15 mouse cellular contexts compared by ENCODE assay signal in genomic region chr17:56858922-56859321, GRCm38 (mm10). TPM values are rescaled to one million over a fixed set of nuclear protein-coding genes. Genes with fewer than 3 reads are reported as not detected.
A peak's percentile ranks its signal among the peaks of the same experiment; 100 is the strongest.
DNase-seq lines count a peak whose midpoint lies in the region; ATAC-seq and TF ChIP-seq lines count a peak whose summit lies in the region.
"Had no signal": no experiment of that assay in that cellular context is flagged by ENCODE, and none has a peak within 500 bp of the region (broad histone marks: within the 10 kb centered on the region; RNA-seq: fewer than 3 reads in every experiment).

No protein-coding gene starts in this region.

- H3K9me3 ChIP-seq in heart, embryonic 15.5 days (replicated peaks), result no peaks in the 10 kb centered on the region
- H3K9me3 ChIP-seq in MEL (replicated peaks; ENCODE audit: insufficient read depth, low read length), result no peaks in the 10 kb centered on the region
- H3K9me3 ChIP-seq in hindbrain, embryonic 16.5 days (ENCODE audit: control insufficient read depth, low read length), result no peaks in the 10 kb centered on the region
- H3K9me3 ChIP-seq: embryonic facial prominence, embryonic 13.5 days; forebrain, embryonic 13.5 days; midbrain, embryonic 12.5 days; neural tube, embryonic 12.5 days had no signal

- H3K27ac ChIP-seq in heart, embryonic 15.5 days, result peak overlapping the region; percentile 77
- H3K27ac ChIP-seq in MEL (ENCODE audit: control insufficient read depth, low read depth, low read length), result peak overlapping the region; percentile 15; the same call in 1 of the 2 replicates
- no peak overlapping the region for H3K27ac ChIP-seq in hindbrain, embryonic 16.5 days (ENCODE audit: low read depth, low read length)
- H3K27ac ChIP-seq: embryonic facial prominence, embryonic 13.5 days; forebrain, embryonic 13.5 days; liver, embryonic 14.5 days; midbrain, embryonic 12.5 days; neural tube, embryonic 12.5 days had no signal

- TF ChIP-seq POLR2A in MEL (IDR thresholded peaks at IDR 0.05; ENCODE audit: control insufficient read depth in 1 of 2, insufficient read depth in 1 of 2, low read depth in 1 of 2, low read length in 2 of 2, poor library complexity in 1 of 2), result no peak

- no peaks in the 10 kb centered on the region for H3K27me3 ChIP-seq in heart, embryonic 15.5 days
- H3K27me3 ChIP-seq in MEL (ENCODE audit: control insufficient read depth in 1 of 2, insufficient read depth in 2 of 2, low read length in 2 of 2), result no peaks in the 10 kb centered on the region
- H3K27me3 ChIP-seq in hindbrain, embryonic 16.5 days (replicated peaks; ENCODE audit: control insufficient read depth, insufficient read depth, low read length), result no peaks in the 10 kb centered on the region
- H3K27me3 ChIP-seq: embryonic facial prominence, embryonic 13.5 days; forebrain, embryonic 13.5 days; midbrain, embryonic 12.5 days; neural tube, embryonic 12.5 days had no signal

- TF ChIP-seq EP300 in MEL (IDR thresholded peaks at IDR 0.05; ENCODE audit: low read depth in 1 of 2, low read length in 2 of 2), result no peak

- no peak overlapping the region for H3K4me3 ChIP-seq in heart, embryonic 15.5 days
- H3K4me3 ChIP-seq in MEL (ENCODE audit: control insufficient read depth in 1 of 2, insufficient read depth in 1 of 2, low read depth in 2 of 2, low read length in 2 of 2), result peak overlapping the region in 1 of 2 experiments; percentile 37; a peak in 2 of 4 replicates
- H3K4me3 ChIP-seq in hindbrain, embryonic 16.5 days (ENCODE audit: low read length), result no peak overlapping the region
- H3K4me3 ChIP-seq: embryonic facial prominence, embryonic 13.5 days; forebrain, embryonic 13.5 days; midbrain, embryonic 12.5 days; neural tube, embryonic 12.5 days had no signal

- no peak overlapping the region for H3K9ac ChIP-seq in heart, embryonic 15.5 days
- H3K9ac ChIP-seq in MEL (ENCODE audit: control insufficient read depth, low read depth, low read length, poor library complexity, severe bottlenecking), result 0 out of 2 replicates have a peak overlapping the region, but pooled peaks have one; percentile 2
- H3K9ac ChIP-seq in hindbrain, embryonic 16.5 days (ENCODE audit: low read depth, low read length), result no peak overlapping the region
- H3K9ac ChIP-seq: embryonic facial prominence, embryonic 13.5 days; forebrain, embryonic 13.5 days; liver, embryonic 14.5 days; midbrain, embryonic 12.5 days; neural tube, embryonic 12.5 days had no signal

- no peak for TF ChIP-seq RAD21 in MEL (IDR thresholded peaks at IDR 0.05; ENCODE audit: low read depth, low read length)

- DNase-seq in heart, adult 8-10 months (ENCODE audit: low spot score), result no peak
- DNase-seq in MEL (ENCODE audit: low read depth, low spot score), result peak; percentile 85
- no peak for DNase-seq in adrenal gland, postnatal 4 days (ENCODE audit: low spot score in 2 of 2)

- TF ChIP-seq CTCF in MEL (IDR thresholded peaks at IDR 0.05 in 2 of 3, conservative IDR thresholded peaks at IDR 0.05 in 1 of 3; ENCODE audit: control insufficient read depth in 1 of 3, insufficient read depth in 1 of 3, low read depth in 2 of 3, low read length in 3 of 3, poor library complexity in 1 of 3, severe bottlenecking in 1 of 3), result no peak

- peaks cover 14% of the 10 kb centered on the region for H3K4me1 ChIP-seq in heart, embryonic 15.5 days (replicated peaks)
- H3K4me1 ChIP-seq in MEL (ENCODE audit: control insufficient read depth in 1 of 2, insufficient read depth in 2 of 2, low read length in 2 of 2), result peaks cover 8 to 10% of the 10 kb centered on the region in 2 experiments; a peak in 3 of 4 replicates
- H3K4me1 ChIP-seq in hindbrain, embryonic 16.5 days (ENCODE audit: control insufficient read depth, insufficient read depth, low read depth, low read length), result no peaks in the 10 kb centered on the region
- H3K4me1 ChIP-seq: embryonic facial prominence, embryonic 13.5 days; forebrain, embryonic 13.5 days; midbrain, embryonic 12.5 days; neural tube, embryonic 12.5 days had no signal

- peak; percentile 79 for ATAC-seq in heart, embryonic 15.5 days (replicated peaks; ENCODE audit: insufficient number of reproducible peaks, insufficient read depth, low FRiP score, low read depth)
- ATAC-seq in granulocyte monocyte progenitor cell, adult 5-6 weeks (replicated peaks; ENCODE audit: poor library complexity, severe bottlenecking), result peak; percentile 61
- ATAC-seq in megakaryocyte progenitor cell, adult 5-6 weeks (replicated peaks; ENCODE audit: poor library complexity), result peak; percentile 52
- ATAC-seq in hindbrain, embryonic 16.5 days, result no peak

- no peaks in the 10 kb centered on the region for H3K36me3 ChIP-seq in heart, embryonic 15.5 days
- H3K36me3 ChIP-seq in MEL (ENCODE audit: control insufficient read depth in 1 of 2, insufficient read depth in 2 of 2, low read length in 2 of 2), result peaks cover 0 to 5% of the 10 kb centered on the region in 2 experiments; a peak in 2 of 4 replicates
- H3K36me3 ChIP-seq in hindbrain, embryonic 16.5 days (ENCODE audit: control insufficient read depth, insufficient read depth, low read length), result no peaks in the 10 kb centered on the region
- H3K36me3 ChIP-seq: embryonic facial prominence, embryonic 13.5 days; midbrain, embryonic 12.5 days; neural tube, embryonic 12.5 days had no signal

- peak overlapping the region; percentile 11; the same call in 1 of the 2 replicates for H3K4me2 ChIP-seq in heart, embryonic 15.5 days
- no peak overlapping the region for H3K4me2 ChIP-seq in hindbrain, embryonic 16.5 days (ENCODE audit: low read length)
- H3K4me2 ChIP-seq: embryonic facial prominence, embryonic 13.5 days; forebrain, embryonic 13.5 days; midbrain, embryonic 12.5 days; neural tube, embryonic 12.5 days had no signal

- 24% methylated on average over 7 of the region's 7 CpGs for WGBS in heart, embryonic 15.5 days
- 44% methylated on average over 7 of the region's 7 CpGs for WGBS in hindbrain, embryonic 16.5 days

- H3K79me2 ChIP-seq in MEL (ENCODE audit: control insufficient read depth, insufficient read depth, low read length, poor library complexity), result no peaks in the 10 kb centered on the region

TF ChIP-seq in MEL, 35 proteins besides CTCF, POLR2A, EP300 and RAD21:
- TF ChIP-seq BHLHE40 (IDR thresholded peaks at IDR 0.05; ENCODE audit: borderline replicate concordance, low read depth, low read length), result no peak
- TF ChIP-seq ELF1 (IDR thresholded peaks at IDR 0.05; ENCODE audit: low read depth, low read length), result peak; percentile 46; the same call in 1 of the 2 replicates

RNA-seq across cellular contexts. Expression of gene Acsbg2, which starts 15.3 kb away (rescaled TPM):
- not detected in 2 replicates for polyA plus RNA-seq in heart, embryonic 15.5 days (2015; fragmentation: Nextera tagmentation; extraction: Ambion mirVana)
- not detected for total RNA-seq in heart, adult 8-10 months (2022)
- not detected in 2 replicates for total RNA-seq in MEL (2012; rRNA removed)
- not detected for polyA plus RNA-seq in MEL (2012; ENCODE audit: insufficient read depth in 1 of 2, insufficient read length in 2 of 2, low read depth in 1 of 2, low replicate concordance in 2 of 2, missing spikeins in 1 of 2)
- not detected in 2 replicates for total RNA-seq in granulocyte monocyte progenitor cell, adult 5-6 weeks (2014; fragmentation: Nextera tagmentation)
- total RNA-seq in granulocyte monocyte progenitor cell, adult 5-6 weeks (2017), result not detected in 2 replicates
- total RNA-seq in megakaryocyte progenitor cell, adult 5-6 weeks (2015), result not detected in 2 replicates
- total RNA-seq in megakaryocyte progenitor cell, adult 5-6 weeks (2017), result not detected in 2 replicates
- under 1 TPM in 1 of 2 experiments, not detected in 1; 0.25 TPM for total RNA-seq in adrenal gland, postnatal 4 days (2021)
- not detected in 2 replicates for polyA plus RNA-seq in hindbrain, embryonic 16.5 days (2015; fragmentation: Nextera tagmentation; extraction: Ambion mirVana)
- total RNA-seq: heart, postnatal 14 days; layer of hippocampus, adult 8-10 months; left cerebral cortex, postnatal 10 days had no signal
- polyA plus RNA-seq: embryonic facial prominence, embryonic 13.5 days; forebrain, embryonic 13.5 days; liver, embryonic 14.5 days; midbrain, embryonic 12.5 days; neural tube, embryonic 12.5 days had no signal

RNA-seq across cellular contexts. Expression of gene 1700061G19Rik, which starts 16.4 kb away (rescaled TPM):
- polyA plus RNA-seq in heart, embryonic 15.5 days (2015; fragmentation: Nextera tagmentation; extraction: Ambion mirVana), result 0.30 and 0.43 TPM in 2 replicates
- not detected for total RNA-seq in heart, adult 8-10 months (2022)
- total RNA-seq in MEL (2012; rRNA removed), result 0.26 and 0.27 TPM in 2 replicates
- under 1 TPM in 1 of 2 experiments, not detected in 1; 0.68 TPM for polyA plus RNA-seq in MEL (2012; ENCODE audit: insufficient read depth in 1 of 2, insufficient read length in 2 of 2, low read depth in 1 of 2, low replicate concordance in 2 of 2, missing spikeins in 1 of 2)
- 0.47 TPM in 1 of 2 replicates, not detected in the other for total RNA-seq in granulocyte monocyte progenitor cell, adult 5-6 weeks (2014; fragmentation: Nextera tagmentation)
- total RNA-seq in granulocyte monocyte progenitor cell, adult 5-6 weeks (2017), result 0.17 TPM in 1 of 2 replicates, not detected in the other
- total RNA-seq in megakaryocyte progenitor cell, adult 5-6 weeks (2015), result 0.07 TPM in 1 of 2 replicates, not detected in the other
- not detected in 2 replicates for total RNA-seq in megakaryocyte progenitor cell, adult 5-6 weeks (2017)
- total RNA-seq in adrenal gland, postnatal 4 days (2021), result 1 to 10 TPM; 1.1 to 2.7 TPM
- polyA plus RNA-seq in hindbrain, embryonic 16.5 days (2015; fragmentation: Nextera tagmentation; extraction: Ambion mirVana), result 0.29 and 0.50 TPM in 2 replicates
- total RNA-seq: heart, postnatal 14 days had no signal

RNA-seq across cellular contexts. Expression of gene Rfx2, which starts 28.1 kb away (rescaled TPM):
- polyA plus RNA-seq in heart, embryonic 15.5 days (2015; fragmentation: Nextera tagmentation; extraction: Ambion mirVana), result 4.8 and 6.3 TPM in 2 replicates
- total RNA-seq in heart, adult 8-10 months (2022), result 1 to 10 TPM; 1.6 to 3.5 (median 2.7) TPM
- 7.5 and 8.7 TPM in 2 replicates for total RNA-seq in MEL (2012; rRNA removed)
- polyA plus RNA-seq in MEL (2012; ENCODE audit: insufficient read depth in 1 of 2, insufficient read length in 2 of 2, low read depth in 1 of 2, low replicate concordance in 2 of 2, missing spikeins in 1 of 2), result 10 to 100 TPM in 1 of 2 experiments, not detected in 1; 29.2 TPM
- 4.4 and 6.4 TPM in 2 replicates for total RNA-seq in granulocyte monocyte progenitor cell, adult 5-6 weeks (2014; fragmentation: Nextera tagmentation)
- total RNA-seq in granulocyte monocyte progenitor cell, adult 5-6 weeks (2017), result 1.6 and 2.8 TPM in 2 replicates
- total RNA-seq in megakaryocyte progenitor cell, adult 5-6 weeks (2015), result 6.4 and 8.8 TPM in 2 replicates
- 4.8 and 5.0 TPM in 2 replicates for total RNA-seq in megakaryocyte progenitor cell, adult 5-6 weeks (2017)
- 1 to 10 TPM; 7.4 to 7.6 TPM for total RNA-seq in adrenal gland, postnatal 4 days (2021)
- polyA plus RNA-seq in hindbrain, embryonic 16.5 days (2015; fragmentation: Nextera tagmentation; extraction: Ambion mirVana), result 4.9 and 6.5 TPM in 2 replicates
